Mouse (Mus musculus) stomach, embryonic 14.5 days (tissue): Measurements from ENCODE around the gene Git1. TPM values are rescaled to one million over a fixed set of nuclear protein-coding genes. Genes with fewer than 3 reads are reported as not detected.
"Not testable (repeated sequence)": the region's sequence is repeated elsewhere in the genome, so short reads cannot be mapped to it uniquely, and the experiment has no call there.

Experiments used
- ATAC-seq: fragments of 200-750 bp; cut with Nextera tagmentation; 2 replicates; pipeline ENCODE4 v1.8.0; 2017; ENCODE audit warnings: low read depth, moderate TSS enrichment; ENCODE audit not compliant: insufficient number of reproducible peaks, insufficient read depth, low FRiP score
- H3K27ac ChIP-seq: fragments of 300-500 bp; sonication (generic); 2 replicates; pipeline ENCODE4 v1.5.1; 2014; ENCODE audit warnings: mild to moderate bottlenecking, low read length, moderate library complexity, mixed read lengths
- H3K27me3 ChIP-seq: fragments of 300-500 bp; sonication (generic); 2 replicates; pipeline ENCODE4 v1.6.1; 2014; ENCODE audit warnings: low read length, control low read depth, mixed read lengths; ENCODE audit not compliant: control insufficient read depth, insufficient read depth
- H3K36me3 ChIP-seq: fragments of 300-500 bp; sonication (generic); 2 replicates; pipeline ENCODE4 v1.6.1; 2014; ENCODE audit warnings: mild to moderate bottlenecking, control low read depth, low read length, moderate library complexity, mixed read lengths; ENCODE audit not compliant: control insufficient read depth, insufficient read depth
- H3K4me1 ChIP-seq: fragments of 300-500 bp; sonication (generic); 2 replicates; pipeline ENCODE4 v1.6.1; 2014; ENCODE audit warnings: low read length, control low read depth, mixed read lengths; ENCODE audit not compliant: control insufficient read depth, insufficient read depth
- H3K4me2 ChIP-seq: fragments of 300-500 bp; sonication (generic); replicated peaks from 2 replicates; pipeline ENCODE4 v1.6.1; 2014; ENCODE audit warnings: low read depth, low read length, control low read depth
- H3K4me3 ChIP-seq: fragments of 300-500 bp; sonication (generic); 2 replicates; pipeline ENCODE4 v1.5.1; 2014; ENCODE audit warnings: low read depth, low read length, control low read depth
- H3K9ac ChIP-seq: fragments of 300-500 bp; sonication (generic); replicated peaks from 2 replicates; pipeline ENCODE4 v1.6.1; 2014; ENCODE audit warnings: low read depth, mild to moderate bottlenecking, control low read depth, low read length, moderate library complexity, mixed read lengths
- H3K9me3 ChIP-seq: fragments of 300-500 bp; sonication (generic); 2 replicates; pipeline ENCODE4 v1.6.1; 2016; ENCODE audit warnings: low read depth, low read length, control low read depth; ENCODE audit not compliant: control insufficient read depth
- WGBS: fragments of 180-500 bp; shearing (Covaris S2); extraction: QIAGEN DNeasy Blood & Tissue Kit; methylation state at CpG from one replicate; pipeline ENCODE4 v1.1.7; 2014; 5-methylcytosine and 5-hydroxymethylcytosine counted together
- polyA plus RNA-seq: library from polyadenylated mRNA; unstranded; fragments of >200 nt; fragmentation: Nextera tagmentation; extraction: Ambion mirVana; gene quantifications from 2 replicates; pipeline ENCODE4 v1.2.1, GENCODE M21; 2014

The Git1 gene
- polyA plus RNA-seq, 1 experiment from 2014 or later, result 18.1 TPM

GRCm38 (mm10) chr11:77515637-77516552 lies 22.5 kb downstream of the Git1 start, which contains the start of gene Trp53i13:
Trp53i13 (minus strand) TSS chr11:77515980.
- Histone ChIP-seq H3K4me1 (peaks cover 23% of the 10 kb centered on the region), H3K4me2 (peak within 1 kb of the TSS; percentile 98), H3K27ac (no peak within 1 kb of the TSS), H3K27me3 (peaks cover 5% of the 10 kb centered on the region; the same call in 1 of the 2 replicates), H3K36me3 (no peaks in the 10 kb centered on the region), H3K4me3 (peak within 1 kb of the TSS; percentile 47), H3K9me3 (no peaks in the 10 kb centered on the region), H3K9ac (no peak within 1 kb of the TSS; the same call in 1 of the 2 replicates)
- WGBS, result 6% methylated on average over 39 of the region's 39 CpGs
- no peak for ATAC-seq

DNA sequence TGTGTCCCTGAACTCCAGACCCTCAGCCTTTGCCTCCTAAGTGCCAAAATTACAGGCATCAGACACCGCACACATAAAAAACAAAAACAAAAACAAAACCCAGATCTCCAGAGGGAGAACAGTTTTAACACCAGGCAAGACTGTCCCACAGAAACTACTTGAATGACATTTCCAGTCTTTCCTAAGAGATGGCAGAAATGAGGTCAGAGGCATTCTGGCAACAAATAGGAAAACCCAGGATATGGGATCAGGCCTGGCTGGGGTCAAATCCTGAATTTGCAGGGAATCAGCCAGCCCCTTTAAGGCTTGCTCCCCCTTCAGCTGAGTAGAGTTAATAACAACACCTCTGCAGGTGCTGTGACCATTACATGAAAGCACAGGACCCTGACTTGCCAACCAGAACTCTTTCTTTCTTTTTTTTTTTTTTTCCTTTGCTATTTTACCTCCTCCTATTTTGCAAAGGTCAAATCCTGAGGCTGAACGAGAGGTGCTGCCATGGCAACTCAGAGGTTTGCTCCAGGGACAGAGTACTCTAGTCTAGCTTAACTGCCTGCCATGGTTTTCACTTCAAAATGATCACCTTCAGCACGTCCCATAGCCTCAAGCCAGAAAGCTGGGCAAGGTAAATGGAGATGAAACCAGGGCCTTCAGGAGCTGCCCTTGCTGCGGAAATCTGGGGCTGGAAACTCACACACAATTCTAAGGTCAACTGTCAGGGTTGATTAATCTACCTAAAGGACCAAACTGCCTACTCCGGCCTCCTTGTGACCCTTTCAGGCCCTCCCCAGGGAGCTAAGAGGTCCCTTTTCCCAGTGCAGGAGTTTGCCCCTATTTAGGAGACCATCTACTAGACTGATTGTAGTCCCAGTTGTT lies 23.4 kb downstream of the Git1 start:
- Histone ChIP-seq H3K4me2 (no peak overlapping the region), H3K4me3 (no peak overlapping the region), H3K27me3 (peaks cover 5% of the 10 kb centered on the region; the same call in 1 of the 2 replicates), H3K9ac (no peak overlapping the region), H3K9me3 (no peaks in the 10 kb centered on the region), H3K36me3 (no peaks in the 10 kb centered on the region), H3K4me1 (peaks cover 21% of the 10 kb centered on the region), H3K27ac (no peak overlapping the region)
- no peak for ATAC-seq
- WGBS, result 53% methylated on average over 5 of the region's 5 CpGs

- Histone ChIP-seq H3K27me3 (peaks cover 5% of the 10 kb centered on the region; the same call in 1 of the 2 replicates), H3K27ac (no peak overlapping the region), H3K36me3 (no peaks in the 10 kb centered on the region), H3K4me3 (no peak overlapping the region), H3K9me3 (no peaks in the 10 kb centered on the region), H3K4me2 (no peak overlapping the region), H3K9ac (no peak overlapping the region), H3K4me1 (peaks cover 20% of the 10 kb centered on the region)
- ATAC-seq, result no peak
- 83% methylated on average over 27 of the region's 27 CpGs for WGBS
These were observed 24.9 kb downstream of the Git1 start for GRCm38 (mm10) chr11:77518051-77518798.

GRCm38 (mm10) chr11:77519043-77519442 lies 25.7 kb downstream of the Git1 start, which contains the start of gene Gm10392:
Gm10392 (minus strand) TSS chr11:77519198.
- H3K36me3 ChIP-seq, result no peaks in the 10 kb centered on the region
- H3K27me3 ChIP-seq, result peaks cover 5% of the 10 kb centered on the region; the same call in 1 of the 2 replicates
- no peak within 1 kb of the TSS for H3K9ac ChIP-seq
- H3K4me1 ChIP-seq, result peaks cover 16% of the 10 kb centered on the region
- H3K9me3 ChIP-seq, result no peaks in the 10 kb centered on the region
- WGBS, result 71% methylated on average over 5 of the region's 5 CpGs
- H3K4me3 ChIP-seq, result no peak within 1 kb of the TSS
- no peak for ATAC-seq
- no peak within 1 kb of the TSS for H3K4me2 ChIP-seq
- H3K27ac ChIP-seq, result no peak within 1 kb of the TSS

GRCm38 (mm10) chr11:77520601-77521529 lies 27.5 kb downstream of the Git1 start:
- ATAC-seq, result no peak
- H3K9ac ChIP-seq, result no peak overlapping the region
- H3K27me3 ChIP-seq, result peaks cover 5% of the 10 kb centered on the region; the same call in 1 of the 2 replicates
- WGBS, result 62% methylated on average over 5 of the region's 5 CpGs
- H3K9me3 ChIP-seq, result no peaks in the 10 kb centered on the region
- H3K4me2 ChIP-seq, result no peak overlapping the region
- no peaks in the 10 kb centered on the region for H3K36me3 ChIP-seq
- H3K27ac ChIP-seq, result no peak overlapping the region
- H3K4me1 ChIP-seq, result peaks cover under 1% of the 10 kb centered on the region; the same call in 1 of the 2 replicates
- no peak overlapping the region for H3K4me3 ChIP-seq

DNA sequence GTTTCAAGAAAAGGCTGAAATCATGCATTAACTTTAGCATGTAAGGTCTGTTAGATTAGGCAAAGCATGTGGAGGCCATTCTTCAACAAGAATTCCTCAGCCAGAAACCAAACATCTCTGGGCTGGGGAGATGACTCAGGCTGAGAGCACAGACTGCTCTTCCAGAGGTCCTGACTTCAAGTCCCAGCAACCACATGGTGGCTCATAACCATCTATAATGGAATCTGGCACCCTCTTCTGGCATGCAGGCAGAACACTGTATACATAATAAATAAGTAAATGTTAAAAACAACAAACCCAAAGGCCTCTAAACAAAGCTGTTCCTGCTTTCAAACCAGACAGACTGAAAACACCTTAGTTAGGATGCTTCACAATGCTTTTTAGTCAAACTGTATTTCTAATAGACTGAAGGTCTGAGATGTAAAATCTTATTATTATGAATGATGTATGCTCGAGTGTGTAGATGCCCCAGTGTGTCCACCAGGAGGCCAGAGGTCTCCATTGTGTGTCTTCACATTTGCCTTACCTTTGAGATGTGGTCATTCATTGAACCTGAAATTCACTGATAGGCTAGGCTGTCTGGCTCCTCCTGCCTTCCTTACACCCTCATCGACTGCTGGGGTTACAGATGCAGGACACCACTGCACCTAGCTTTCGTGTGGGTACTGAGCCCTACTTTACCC lies 32.6 kb downstream of the Git1 start:
- no peak for ATAC-seq
- no peaks in the 10 kb centered on the region for H3K27me3 ChIP-seq
- H3K9me3 ChIP-seq, result no peaks in the 10 kb centered on the region
- no peak overlapping the region for H3K4me2 ChIP-seq
- no peaks in the 10 kb centered on the region for H3K4me1 ChIP-seq
- WGBS, result 68% methylated on average over 3 of the region's 3 CpGs
- H3K9ac ChIP-seq, result no peak overlapping the region
- no peak overlapping the region for H3K4me3 ChIP-seq
- no peak overlapping the region for H3K27ac ChIP-seq
- no peaks in the 10 kb centered on the region for H3K36me3 ChIP-seq

- not testable (repeated sequence) for H3K9ac ChIP-seq, H3K4me3 ChIP-seq, H3K9me3 ChIP-seq, H3K4me1 ChIP-seq, H3K36me3 ChIP-seq, H3K4me2 ChIP-seq, H3K27me3 ChIP-seq, ATAC-seq, H3K27ac ChIP-seq
- WGBS, result 86% methylated on average over 3 of the region's 3 CpGs
These were observed 35.1 kb downstream of the Git1 start for GRCm38 (mm10) chr11:77528420-77528819.
